ENCODE assay signal across 9 mouse cellular contexts in the genomic region with DNA sequence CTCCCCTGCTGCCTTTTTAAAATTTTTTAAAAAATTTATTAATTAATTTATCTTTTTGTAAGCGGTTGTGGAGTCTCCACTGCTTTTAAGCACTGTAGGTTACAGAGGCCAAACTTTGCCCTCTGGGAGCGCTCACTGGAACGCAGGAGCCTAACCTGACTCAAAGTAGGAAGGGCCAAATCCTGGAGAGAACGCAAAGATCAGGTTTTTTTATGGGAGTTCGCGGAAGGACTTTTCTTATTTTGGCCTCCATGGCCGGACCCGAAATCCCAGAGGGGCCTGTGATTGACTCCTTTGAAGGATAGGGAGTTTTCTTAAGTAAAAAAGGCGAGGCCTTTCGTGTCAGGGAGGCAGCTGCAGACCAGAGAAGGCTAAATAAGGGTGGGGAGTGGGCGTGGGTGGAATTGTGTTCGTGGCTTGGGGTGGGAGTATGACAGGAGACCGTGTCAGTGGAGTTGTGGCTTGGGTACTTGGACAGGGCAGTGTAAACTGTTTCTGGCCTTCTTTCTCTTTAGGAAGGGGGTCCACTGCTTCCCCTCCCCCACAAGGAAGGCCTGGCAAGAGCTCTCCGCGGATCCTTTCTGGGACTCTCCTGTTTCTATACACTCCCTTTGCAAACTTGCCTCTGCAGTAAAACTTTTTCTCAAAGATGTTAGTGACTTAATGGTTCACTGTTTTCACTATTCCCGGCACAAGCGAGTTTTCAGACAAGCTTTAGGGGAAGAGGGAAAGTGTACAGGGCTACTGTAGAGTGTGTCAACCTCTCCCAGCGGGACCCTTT. TPM values are rescaled to one million over a fixed set of nuclear protein-coding genes. Genes with fewer than 3 reads are reported as not detected.
DNase-seq lines count a peak whose midpoint lies in the region; ATAC-seq and TF ChIP-seq lines count a peak whose summit lies in the region.
"Had no signal": no experiment of that assay in that cellular context is flagged by ENCODE, and none has a peak within 500 bp of the region (broad histone marks: within the 10 kb centered on the region; RNA-seq: fewer than 3 reads in every experiment).

No protein-coding gene starts in this region.

- no peak for TF ChIP-seq EP300 in liver, postnatal 0 days (IDR thresholded peaks at IDR 0.05; ENCODE audit: low read depth)

- peak; percentile 21 to 38 for DNase-seq in cerebellum, adult 18-20 months
- DNase-seq in cerebellum, adult 8-10 months = no peak
- DNase-seq in gastrocnemius, postnatal 14 days = peak; percentile 28
- DNase-seq in liver, postnatal 0 days = no peak
- peak; percentile 11 for DNase-seq in retina, postnatal 1 day
- no peak for DNase-seq in urinary bladder, postnatal 10 days (ENCODE audit: low spot score)

- H3K4me3 ChIP-seq in bone marrow macrophage, adult 2 months (ENCODE audit: insufficient read depth, low read length) = peak overlapping the region; percentile 77
- H3K4me3 ChIP-seq in intestine, embryonic 16.5 days (ENCODE audit: low read length) = peak overlapping the region; percentile 88
- peak overlapping the region; percentile 86 for H3K4me3 ChIP-seq in liver, postnatal 0 days (ENCODE audit: low read depth, low read length)

- no peaks in the 10 kb centered on the region for H3K9me3 ChIP-seq in intestine, embryonic 16.5 days (ENCODE audit: control insufficient read depth, low read length)
- no peaks in the 10 kb centered on the region for H3K9me3 ChIP-seq in liver, postnatal 0 days (ENCODE audit: low read length)

- no peak for TF ChIP-seq CTCF in bone marrow macrophage, adult 2 months (IDR thresholded peaks at IDR 0.05; ENCODE audit: low read depth, low read length)
- TF ChIP-seq CTCF in liver, postnatal 0 days (IDR thresholded peaks at IDR 0.05; ENCODE audit: low read depth) = no peak

- intact Hi-C loops in gastrocnemius, postnatal 14 days (cut with DNase I; ENCODE audit: low total_unique reads) = no loop called here

- peak overlapping the region; percentile 97 for H3K9ac ChIP-seq in intestine, embryonic 16.5 days (ENCODE audit: low read depth, low read length)
- H3K9ac ChIP-seq in liver, postnatal 0 days (replicated peaks) = peak overlapping the region; percentile 89

- peak; percentile 22; the same call in 1 of the 2 replicates for ATAC-seq in intestine, embryonic 16.5 days
- ATAC-seq in liver, postnatal 0 days = no peak

- H3K36me3 ChIP-seq in intestine, embryonic 16.5 days (ENCODE audit: control insufficient read depth, insufficient read depth, low read length) = no peaks in the 10 kb centered on the region
- no peaks in the 10 kb centered on the region for H3K36me3 ChIP-seq in liver, postnatal 0 days (replicated peaks; ENCODE audit: insufficient read depth, low read length)
- H3K36me3 ChIP-seq: G1E had no signal

- H3K27me3 ChIP-seq in intestine, embryonic 16.5 days (replicated peaks; ENCODE audit: control insufficient read depth, insufficient read depth, low read length) = no peaks in the 10 kb centered on the region
- no peaks in the 10 kb centered on the region for H3K27me3 ChIP-seq in liver, postnatal 0 days (ENCODE audit: insufficient read depth, low read length)

- H3K4me1 ChIP-seq in bone marrow macrophage, adult 2 months (ENCODE audit: control insufficient read depth, insufficient read depth, low read length) = peaks cover 14% of the 10 kb centered on the region
- peaks cover 38% of the 10 kb centered on the region for H3K4me1 ChIP-seq in intestine, embryonic 16.5 days (ENCODE audit: control insufficient read depth, insufficient read depth, low read length)
- H3K4me1 ChIP-seq in liver, postnatal 0 days (ENCODE audit: insufficient read depth) = peaks cover 31% of the 10 kb centered on the region

- peak overlapping the region; percentile 81 for H3K4me2 ChIP-seq in intestine, embryonic 16.5 days (ENCODE audit: low read depth, low read length)
- H3K4me2 ChIP-seq in liver, postnatal 0 days (ENCODE audit: low read depth, low read length) = peak overlapping the region; percentile 81

- 6% methylated on average over 18 of the region's 18 CpGs for WGBS in intestine, embryonic 16.5 days
- 19% methylated on average over 18 of the region's 18 CpGs for WGBS in liver, postnatal 0 days (ENCODE audit: insufficient replicate concordance)

- no peak overlapping the region for H3K27ac ChIP-seq in bone marrow macrophage, adult 2 months (ENCODE audit: insufficient read depth, low read depth, low read length)
- peak overlapping the region; percentile 100 for H3K27ac ChIP-seq in intestine, embryonic 16.5 days (ENCODE audit: low read length)
- peak overlapping the region; percentile 99 for H3K27ac ChIP-seq in liver, postnatal 0 days (ENCODE audit: low read depth)

- no peak for TF ChIP-seq POLR2A in bone marrow macrophage, adult 2 months (IDR thresholded peaks at IDR 0.05; ENCODE audit: borderline replicate concordance, low read depth, low read length)

RNA-seq across cellular contexts. Expression of a gene that starts 1.1 kb away (rescaled TPM):
- 7.8 and 10.5 TPM in 2 replicates for polyA plus RNA-seq in bone marrow macrophage, adult 2 months (2012; ENCODE audit: insufficient read depth, insufficient read length, missing spikeins)
- total RNA-seq in gastrocnemius, postnatal 14 days (2021) = 10 to 100 TPM; 27.5 to 30.2 TPM
- polyA plus RNA-seq in intestine, embryonic 16.5 days (2015; fragmentation: Nextera tagmentation; extraction: Ambion mirVana) = 64.7 and 66.5 TPM in 2 replicates
- 9.1 and 10.7 TPM in 2 replicates for polyA plus RNA-seq in liver, postnatal 0 days (2015; fragmentation: Nextera tagmentation; extraction: Ambion mirVana)
- polyA plus RNA-seq: G1E had no signal

Comparison
In these comparisons a context has a peak if more than half of its experiments do, and no peak if none do; other contexts are left out.
1. DNase-seq: peak in cerebellum, adult 18-20 months (2 of 2), gastrocnemius, postnatal 14 days (single experiment) and retina, postnatal 1 day (single experiment); none in cerebellum, adult 8-10 months (single experiment), liver, postnatal 0 days (single experiment) and urinary bladder, postnatal 10 days (single experiment).
2. Peak in every context shown above with its lines, with median percentiles within 50 percentile points of each other: H3K4me3 ChIP-seq.